Mouse (Mus musculus): ENCODE measurements around the gene Gp1ba. TPM values are rescaled to one million over a fixed set of nuclear protein-coding genes. Genes with fewer than 3 reads are reported as not detected.

Gene Gp1ba
- polyA plus RNA-seq, 1 experiment from 2014 or later, result 0.22 TPM

GRCm38 (mm10) chr11:70655571-70656455 is 16.9 kb downstream of the Gp1ba start:
- Histone ChIP-seq H3K36me3 (peaks cover 28% of the 10 kb centered on the region), H3K9me3 (no peaks in the 10 kb centered on the region), H3K27ac (peak overlapping the region; percentile 98), H3K9ac (peak overlapping the region; percentile 99), H3K4me2 (replicated peaks) (peak overlapping the region; percentile 97), H3K4me1 (peaks cover 56% of the 10 kb centered on the region), H3K27me3 (no peaks in the 10 kb centered on the region), H3K4me3 (peak overlapping the region; percentile 100)
- ATAC-seq (ENCODE audit: low FRiP score, low read depth), result 0 out of 2 replicates have a peak, but pooled peaks have one; percentile 11
- WGBS, result under 1% methylated on average over 61 of the region's 61 CpGs

GRCm38 (mm10) chr11:70656456-70656927 is 17.6 kb downstream of the Gp1ba start:
- H3K4me2 ChIP-seq (replicated peaks), result peak overlapping the region; percentile 97
- ATAC-seq (ENCODE audit: low FRiP score, low read depth), result peak; percentile 48
- H3K4me3 ChIP-seq, result peak overlapping the region; percentile 100
- peak overlapping the region; percentile 98 for H3K27ac ChIP-seq
- no peaks in the 10 kb centered on the region for H3K9me3 ChIP-seq
- no peaks in the 10 kb centered on the region for H3K27me3 ChIP-seq
- WGBS, result 4% methylated on average over 16 of the region's 16 CpGs
- H3K9ac ChIP-seq, result peak overlapping the region; percentile 99
- peaks cover 49% of the 10 kb centered on the region for H3K4me1 ChIP-seq
- H3K36me3 ChIP-seq, result peaks cover 28% of the 10 kb centered on the region

GRCm38 (mm10) chr11:70656964-70657363 is 18.0 kb downstream of the Gp1ba start, which contains the start of gene Eno3:
TSS of gene Eno3 (plus strand) at chr11:70657202.
- Histone ChIP-seq H3K4me3 (peak within 1 kb of the TSS; percentile 100), H3K4me2 (replicated peaks) (peak within 1 kb of the TSS; percentile 97), H3K27ac (peak within 1 kb of the TSS; percentile 98), H3K36me3 (peaks cover 28% of the 10 kb centered on the region), H3K9ac (peak within 1 kb of the TSS; percentile 99), H3K4me1 (peaks cover 45% of the 10 kb centered on the region), H3K27me3 (no peaks in the 10 kb centered on the region), H3K9me3 (no peaks in the 10 kb centered on the region)
- 4% methylated on average over 3 of the region's 3 CpGs for WGBS
- no peak for ATAC-seq (ENCODE audit: low FRiP score, low read depth)

GRCm38 (mm10) chr11:70657573-70657972 is 18.7 kb downstream of the Gp1ba start:
- Histone ChIP-seq H3K9ac (peak overlapping the region; percentile 53; the same call in 1 of the 2 replicates), H3K9me3 (no peaks in the 10 kb centered on the region), H3K36me3 (peaks cover 28% of the 10 kb centered on the region), H3K4me3 (peak overlapping the region; percentile 100; the same call in 1 of the 2 replicates), H3K4me1 (peaks cover 39% of the 10 kb centered on the region), H3K27ac (peak overlapping the region; percentile 98), H3K4me2 (replicated peaks) (peak overlapping the region; percentile 97), H3K27me3 (no peaks in the 10 kb centered on the region)
- no peak for ATAC-seq (ENCODE audit: low FRiP score, low read depth)
- WGBS, result 41% methylated on average over 6 of the region's 6 CpGs

GRCm38 (mm10) chr11:70657991-70658390 is 19.1 kb downstream of the Gp1ba start:
- no peak for ATAC-seq (ENCODE audit: low FRiP score, low read depth)
- Histone ChIP-seq H3K9ac (peak overlapping the region; percentile 53), H3K4me1 (peaks cover 35% of the 10 kb centered on the region), H3K4me2 (replicated peaks) (peak overlapping the region; percentile 97), H3K9me3 (no peaks in the 10 kb centered on the region), H3K36me3 (peaks cover 28% of the 10 kb centered on the region), H3K4me3 (0 out of 2 replicates have a peak overlapping the region, but pooled peaks have one; percentile 2), H3K27ac (peak overlapping the region; percentile 98; the same call in 1 of the 2 replicates), H3K27me3 (no peaks in the 10 kb centered on the region)
- WGBS, result 61% methylated on average over 9 of the region's 9 CpGs

- ATAC-seq (ENCODE audit: low FRiP score, low read depth), result no peak
- H3K9me3 ChIP-seq, result no peaks in the 10 kb centered on the region
- 69% methylated on average over 5 of the region's 5 CpGs for WGBS
- H3K27ac ChIP-seq, result no peak overlapping the region
- H3K4me1 ChIP-seq, result peaks cover 34% of the 10 kb centered on the region
- no peaks in the 10 kb centered on the region for H3K27me3 ChIP-seq
- H3K4me2 ChIP-seq (replicated peaks), result peak overlapping the region; percentile 97; the same call in 1 of the 2 replicates
- H3K9ac ChIP-seq, result peak overlapping the region; percentile 53
- peaks cover 32% of the 10 kb centered on the region for H3K36me3 ChIP-seq
- H3K4me3 ChIP-seq, result 0 out of 2 replicates have a peak overlapping the region, but pooled peaks have one; percentile 2
Observed at GRCm38 (mm10) chr11:70658521-70658920, 19.6 kb downstream of the Gp1ba start.

GRCm38 (mm10) chr11:70658942-70659341 is 20.0 kb downstream of the Gp1ba start:
- H3K27ac ChIP-seq, result no peak overlapping the region
- ATAC-seq (ENCODE audit: low FRiP score, low read depth), result no peak
- H3K9ac ChIP-seq, result peak overlapping the region; percentile 43; the same call in 1 of the 2 replicates

GRCm38 (mm10) chr11:70660571-70660970 is 21.6 kb downstream of the Gp1ba start:
- Histone ChIP-seq H3K4me1 (peaks cover 34% of the 10 kb centered on the region), H3K27ac (no peak overlapping the region), H3K4me2 (replicated peaks) (no peak overlapping the region), H3K27me3 (no peaks in the 10 kb centered on the region), H3K36me3 (peaks cover 52% of the 10 kb centered on the region), H3K9me3 (no peaks in the 10 kb centered on the region), H3K4me3 (no peak overlapping the region), H3K9ac (no peak overlapping the region)
- no peak for ATAC-seq (ENCODE audit: low FRiP score, low read depth)
- 91% methylated on average over 8 of the region's 8 CpGs for WGBS

More at GRCm38 (mm10) chr11:70658942-70659341, 20.0 kb downstream of the Gp1ba start:
- Histone ChIP-seq H3K4me3 (no peak overlapping the region), H3K27me3 (no peaks in the 10 kb centered on the region), H3K4me1 (peaks cover 34% of the 10 kb centered on the region), H3K9me3 (no peaks in the 10 kb centered on the region), H3K36me3 (peaks cover 36% of the 10 kb centered on the region), H3K4me2 (replicated peaks) (peak overlapping the region; percentile 97; the same call in 1 of the 2 replicates)
- WGBS, result 63% methylated on average over 8 of the region's 8 CpGs

GRCm38 (mm10) chr11:70663101-70663500 is 24.2 kb downstream of the Gp1ba start:
- 94% methylated on average over 8 of the region's 8 CpGs for WGBS
- no peaks in the 10 kb centered on the region for H3K27me3 ChIP-seq
- ATAC-seq (ENCODE audit: low FRiP score, low read depth), result no peak

GRCm38 (mm10) chr11:70663957-70664356 is 25.0 kb downstream of the Gp1ba start:
- 91% methylated on average over 6 of the region's 6 CpGs for WGBS
- no peaks in the 10 kb centered on the region for H3K27me3 ChIP-seq
- no peak overlapping the region for H3K4me3 ChIP-seq
- H3K27ac ChIP-seq, result no peak overlapping the region
- peaks cover 68% of the 10 kb centered on the region for H3K36me3 ChIP-seq
- no peaks in the 10 kb centered on the region for H3K9me3 ChIP-seq
- no peak overlapping the region for H3K9ac ChIP-seq
- H3K4me1 ChIP-seq, result peaks cover 14% of the 10 kb centered on the region
- H3K4me2 ChIP-seq (replicated peaks), result no peak overlapping the region
- no peak for ATAC-seq (ENCODE audit: low FRiP score, low read depth)

More at GRCm38 (mm10) chr11:70663101-70663500, 24.2 kb downstream of the Gp1ba start:
- H3K4me1 ChIP-seq, result peaks cover 23% of the 10 kb centered on the region
- no peak overlapping the region for H3K27ac ChIP-seq
- no peaks in the 10 kb centered on the region for H3K9me3 ChIP-seq
- no peak overlapping the region for H3K9ac ChIP-seq
- no peak overlapping the region for H3K4me2 ChIP-seq (replicated peaks)
- H3K4me3 ChIP-seq, result no peak overlapping the region
- H3K36me3 ChIP-seq, result peaks cover 68% of the 10 kb centered on the region

- H3K27ac ChIP-seq, result no peak overlapping the region
- peaks cover 13% of the 10 kb centered on the region for H3K4me1 ChIP-seq
- H3K9ac ChIP-seq, result no peak overlapping the region
- H3K4me2 ChIP-seq (replicated peaks), result no peak overlapping the region
- no peaks in the 10 kb centered on the region for H3K27me3 ChIP-seq
- H3K36me3 ChIP-seq, result peaks cover 68% of the 10 kb centered on the region
- no peaks in the 10 kb centered on the region for H3K9me3 ChIP-seq
- 94% methylated on average over 9 of the region's 9 CpGs for WGBS
- ATAC-seq (ENCODE audit: low FRiP score, low read depth), result no peak
- H3K4me3 ChIP-seq, result no peak overlapping the region
Observed at GRCm38 (mm10) chr11:70664741-70665140, 25.8 kb downstream of the Gp1ba start.

GRCm38 (mm10) chr11:70666687-70667086 is 27.8 kb downstream of the Gp1ba start:
- Histone ChIP-seq H3K9me3 (no peaks in the 10 kb centered on the region), H3K27ac (no peak overlapping the region), H3K4me2 (replicated peaks) (peak overlapping the region; percentile 86; the same call in 1 of the 2 replicates), H3K4me3 (no peak overlapping the region), H3K27me3 (no peaks in the 10 kb centered on the region), H3K36me3 (peaks cover 64% of the 10 kb centered on the region), H3K9ac (no peak overlapping the region; the same call in 1 of the 2 replicates), H3K4me1 (peaks cover 28% of the 10 kb centered on the region)
- ATAC-seq (ENCODE audit: low FRiP score, low read depth), result no peak
- WGBS, result 89% methylated on average over 8 of the region's 8 CpGs

Data from limb, embryonic 13.5 days (tissue).